Mouse (Mus musculus) thymus, postnatal 0 days (tissue): ENCODE data around the gene Gm20914. TPM values are rescaled to one million over a fixed set of nuclear protein-coding genes. Genes with fewer than 3 reads are reported as not detected.
"Not testable (repeated sequence)": the region's sequence is repeated elsewhere in the genome, so short reads cannot be mapped to it uniquely, and the experiment has no call there.

Experiments
- DNase-seq: peaks from one replicate; pipeline ENCODE4 v3.0.0-alpha.2; 2015; ENCODE audit warnings: low spot score
- polyA plus RNA-seq: library from polyadenylated mRNA; unstranded; fragments of >200 nt; fragmentation: Nextera tagmentation; extraction: Ambion mirVana; gene quantifications from 2 replicates; pipeline ENCODE4 v1.2.1, GENCODE M21; 2015

Gm20914 gene
- not detected in 2 replicates for polyA plus RNA-seq

DNA sequence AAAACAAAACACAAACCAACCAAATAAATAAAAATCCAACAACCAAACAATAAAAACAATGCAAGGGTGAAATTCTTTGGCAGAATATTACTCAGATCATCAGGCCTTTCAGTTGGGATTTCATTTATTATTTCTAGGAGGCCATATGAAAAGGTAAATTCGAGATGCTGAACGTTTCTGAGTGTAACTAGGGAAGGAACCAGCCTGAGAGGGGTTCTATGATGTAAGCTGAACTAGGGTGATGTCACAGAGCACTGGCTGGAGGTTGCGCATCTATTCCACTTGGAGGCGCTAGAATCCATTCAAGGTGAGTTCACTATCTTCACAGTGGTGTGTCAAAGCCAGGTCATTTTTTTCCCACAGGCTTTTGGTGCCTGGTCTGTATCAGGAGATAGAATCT is at the start of gene Gm20914:
TSS of gene Gm20914 (plus strand) at position 301 of the 400 bp plus-strand sequence.
- DNase-seq, result not testable (repeated sequence)

Other genes starting within 250 kb of the Gm20914 start
- gene Gm21854, start 69.0 kb upstream of the Gm20914 start, polyA plus RNA-seq, result not detected in 2 replicates
- gene Gm28171, start 67.4 kb downstream of the Gm20914 start, polyA plus RNA-seq, result not detected in 2 replicates
- gene Gm21778, start 216.5 kb downstream of the Gm20914 start, polyA plus RNA-seq, result not detected in 2 replicates